In the genomic region with DNA sequence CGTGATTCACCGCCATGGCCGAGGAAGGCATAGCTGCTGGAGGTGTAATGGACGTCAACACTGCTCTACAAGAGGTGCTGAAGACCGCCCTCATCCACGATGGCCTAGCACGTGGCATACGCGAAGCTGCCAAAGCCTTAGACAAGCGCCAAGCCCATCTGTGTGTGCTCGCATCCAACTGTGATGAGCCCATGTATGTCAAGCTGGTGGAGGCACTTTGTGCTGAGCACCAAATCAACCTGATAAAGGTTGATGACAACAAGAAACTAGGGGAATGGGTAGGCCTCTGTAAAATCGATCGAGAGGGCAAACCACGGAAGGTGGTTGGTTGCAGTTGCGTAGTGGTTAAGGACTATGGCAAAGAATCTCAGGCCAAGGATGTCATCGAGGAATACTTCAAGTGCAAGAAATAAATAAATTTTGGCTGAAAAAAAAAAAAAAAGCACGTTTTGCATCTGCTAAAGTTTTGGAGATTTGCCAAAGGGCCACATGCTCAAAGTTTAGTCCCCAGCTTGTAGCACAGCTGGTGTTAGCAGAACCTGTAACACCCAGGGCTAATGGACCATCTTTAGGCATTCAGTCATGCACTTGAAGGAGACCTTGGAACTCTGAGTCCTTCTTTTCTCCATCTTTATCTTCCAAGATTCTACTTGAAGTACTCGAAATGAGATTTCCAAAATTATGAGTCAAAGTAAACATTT, we compare ENCODE assay signal across 1 mouse cellular context. TPM values are rescaled to one million over a fixed set of nuclear protein-coding genes. Genes with fewer than 3 reads are reported as not detected.
"Had no signal": no experiment of that assay in that cellular context is flagged by ENCODE, and none has a peak within 500 bp of the region (broad histone marks: within the 10 kb centered on the region; RNA-seq: fewer than 3 reads in every experiment).

No protein-coding gene starts in this region.

RNA-seq across cellular contexts. Expression of a gene that starts 5.6 kb away (rescaled TPM):
- total RNA-seq: monocyte, adult 5-6 weeks had no signal
